Mouse (Mus musculus) stomach, postnatal 0 days (tissue): ENCODE measurements around the gene Slc26a6. TPM values are rescaled to one million over a fixed set of nuclear protein-coding genes. Genes with fewer than 3 reads are reported as not detected.
A peak's percentile ranks its signal among the peaks of the same experiment; 100 is the strongest.

ENCODE experiments used
- ATAC-seq: fragments of 200-750 bp; cut with Nextera tagmentation; 2 replicates; pipeline ENCODE4 v1.8.0; 2017; ENCODE audit not compliant: low FRiP score, low TSS enrichment
- DNase-seq: peaks from one replicate; pipeline ENCODE4 v3.0.0-alpha.2; 2016; ENCODE audit warnings: low spot score
- H3K27ac ChIP-seq: fragments of 300-500 bp; sonication (generic); replicated peaks from 2 replicates; pipeline ENCODE4 v1.5.1; 2014; ENCODE audit warnings: mild to moderate bottlenecking, control low read depth
- H3K27me3 ChIP-seq: fragments of 300-500 bp; sonication (generic); 2 replicates; pipeline ENCODE4 v1.6.1; 2014; ENCODE audit warnings: low read length; ENCODE audit not compliant: control insufficient read depth, insufficient read depth
- H3K36me3 ChIP-seq: fragments of 300-500 bp; sonication (generic); 2 replicates; pipeline ENCODE4 v1.6.1; 2014; ENCODE audit warnings: low read length, mixed read lengths; ENCODE audit not compliant: control insufficient read depth, insufficient read depth
- H3K4me1 ChIP-seq: fragments of 300-500 bp; sonication (generic); replicated peaks from 2 replicates; pipeline ENCODE4 v1.6.1; 2014; ENCODE audit warnings: antibody characterized with exemption; ENCODE audit not compliant: control insufficient read depth, insufficient read depth
- H3K4me2 ChIP-seq: fragments of 300-500 bp; sonication (generic); replicated peaks from 2 replicates; pipeline ENCODE4 v1.6.1; 2014; ENCODE audit warnings: low read depth, mild to moderate bottlenecking, control low read depth, moderate library complexity
- H3K4me3 ChIP-seq: fragments of 300-500 bp; sonication (generic); 2 replicates; pipeline ENCODE4 v1.5.1; 2014; ENCODE audit warnings: low read depth, low read length, control low read depth
- H3K9ac ChIP-seq: fragments of 300-500 bp; sonication (generic); 2 replicates; pipeline ENCODE4 v1.6.1; 2014; ENCODE audit warnings: mild to moderate bottlenecking, low read length, control low read depth, mixed read lengths
- H3K9me3 ChIP-seq: fragments of 300-500 bp; sonication (generic); 2 replicates; pipeline ENCODE4 v1.6.1; 2016; ENCODE audit warnings: low read length; ENCODE audit not compliant: control insufficient read depth
- CTCF ChIP-seq: IDR thresholded peaks from 2 replicates; pipeline ENCODE4 v1.5.1; 2016; ENCODE audit warnings: antibody characterized with exemption, low read depth, mild to moderate bottlenecking, moderate library complexity
- EP300 ChIP-seq: optimal IDR thresholded peaks from 2 replicates; pipeline ENCODE3; 2016; ENCODE audit warnings: antibody characterized with exemption
- WGBS: fragments of 180-500 bp; shearing (Covaris S2); extraction: QIAGEN DNeasy Blood & Tissue Kit; methylation state at CpG from one replicate; pipeline ENCODE4 v1.1.7; 2014; 5-methylcytosine and 5-hydroxymethylcytosine counted together
- polyA plus RNA-seq: library from polyadenylated mRNA; unstranded; fragments of >200 nt; fragmentation: Nextera tagmentation; extraction: Ambion mirVana; gene quantifications from 2 replicates; pipeline ENCODE4 v1.2.1, GENCODE M21; 2015

Gene Slc26a6
- polyA plus RNA-seq, 1 experiment from 2014 or later, result 8.2 TPM

GRCm38 (mm10) chr9:108848419-108848818 lies 4.7 kb upstream of the Slc26a6 start:
- no peaks in the 10 kb centered on the region for H3K27me3 ChIP-seq
- ATAC-seq, result no peak

GRCm38 (mm10) chr9:108853635-108854240 lies 655 bp downstream of the Slc26a6 start:
- Histone ChIP-seq H3K36me3 (no peaks in the 10 kb centered on the region), H3K27ac (peak overlapping the region; percentile 76), H3K4me2 (peak overlapping the region; percentile 65), H3K4me1 (peaks cover 5% of the 10 kb centered on the region; the same call in 1 of the 2 replicates), H3K4me3 (peak overlapping the region; percentile 53), H3K9ac (peak overlapping the region; percentile 57), H3K27me3 (no peaks in the 10 kb centered on the region), H3K9me3 (no peaks in the 10 kb centered on the region)
- TF ChIP-seq EP300 (no peak), CTCF (peak; percentile 79)
- peak; percentile 93 for ATAC-seq
- WGBS, result 3% methylated on average over 25 of the region's 25 CpGs
- DNase-seq, result peak; percentile 94

More at GRCm38 (mm10) chr9:108848419-108848818, 4.7 kb upstream of the Slc26a6 start:
- WGBS, result 57% methylated on average over 17 of the region's 17 CpGs
- H3K36me3 ChIP-seq, result no peaks in the 10 kb centered on the region
- no peaks in the 10 kb centered on the region for H3K9me3 ChIP-seq
- no peak overlapping the region for H3K4me3 ChIP-seq
- H3K4me2 ChIP-seq, result no peak overlapping the region
- H3K9ac ChIP-seq, result no peak overlapping the region
- TF ChIP-seq EP300 (no peak), CTCF (no peak)
- no peak for DNase-seq
- no peak overlapping the region for H3K27ac ChIP-seq
- peaks cover 3% of the 10 kb centered on the region; the same call in 1 of the 2 replicates for H3K4me1 ChIP-seq

GRCm38 (mm10) chr9:108854241-108854696 lies 1.2 kb downstream of the Slc26a6 start:
- H3K36me3 ChIP-seq, result no peaks in the 10 kb centered on the region
- no peaks in the 10 kb centered on the region for H3K9me3 ChIP-seq
- H3K27ac ChIP-seq, result peak overlapping the region; percentile 76
- H3K27me3 ChIP-seq, result no peaks in the 10 kb centered on the region
- peak overlapping the region; percentile 57 for H3K9ac ChIP-seq
- TF ChIP-seq EP300 (no peak), CTCF (no peak; the same call in 1 of the 2 replicates)
- WGBS, result under 1% methylated on average over 28 of the region's 28 CpGs
- peaks cover 5% of the 10 kb centered on the region; the same call in 1 of the 2 replicates for H3K4me1 ChIP-seq
- H3K4me2 ChIP-seq, result peak overlapping the region; percentile 65
- peak; percentile 79 for ATAC-seq
- peak; percentile 86 for DNase-seq
- H3K4me3 ChIP-seq, result peak overlapping the region; percentile 53

GRCm38 (mm10) chr9:108855335-108855734 lies 2.3 kb downstream of the Slc26a6 start:
- Histone ChIP-seq H3K9me3 (no peaks in the 10 kb centered on the region), H3K9ac (no peak overlapping the region), H3K4me3 (no peak overlapping the region), H3K36me3 (no peaks in the 10 kb centered on the region), H3K27ac (no peak overlapping the region), H3K4me2 (peak overlapping the region; percentile 65), H3K27me3 (no peaks in the 10 kb centered on the region), H3K4me1 (peaks cover 5% of the 10 kb centered on the region; the same call in 1 of the 2 replicates)
- 44% methylated on average over 5 of the region's 5 CpGs for WGBS
- no peak for TF ChIP-seq EP300
- TF ChIP-seq CTCF, result no peak
- ATAC-seq (no peak), DNase-seq (no peak)

GRCm38 (mm10) chr9:108858792-108859527 lies 5.9 kb downstream of the Slc26a6 start:
- ATAC-seq, result no peak
- no peak for TF ChIP-seq CTCF
- TF ChIP-seq EP300, result no peak
- H3K4me3 ChIP-seq, result no peak overlapping the region
- WGBS, result 72% methylated on average over 8 of the region's 8 CpGs
- no peak overlapping the region for H3K9ac ChIP-seq
- no peaks in the 10 kb centered on the region for H3K27me3 ChIP-seq
- no peak overlapping the region for H3K27ac ChIP-seq
- H3K4me2 ChIP-seq, result no peak overlapping the region
- H3K36me3 ChIP-seq, result peaks cover 4% of the 10 kb centered on the region; the same call in 1 of the 2 replicates
- no peak for DNase-seq
- H3K9me3 ChIP-seq, result no peaks in the 10 kb centered on the region
- H3K4me1 ChIP-seq, result no peaks in the 10 kb centered on the region

- H3K36me3 ChIP-seq, result no peaks in the 10 kb centered on the region
- 68% methylated on average over 6 of the region's 6 CpGs for WGBS
- H3K27me3 ChIP-seq, result no peaks in the 10 kb centered on the region
- TF ChIP-seq CTCF (no peak), EP300 (no peak)
- no peak overlapping the region for H3K9ac ChIP-seq
- DNase-seq (no peak), ATAC-seq (no peak)
- H3K4me1 ChIP-seq, result no peaks in the 10 kb centered on the region
- no peaks in the 10 kb centered on the region for H3K9me3 ChIP-seq
- H3K27ac ChIP-seq, result no peak overlapping the region
- no peak overlapping the region for H3K4me2 ChIP-seq
- no peak overlapping the region for H3K4me3 ChIP-seq
Measured at GRCm38 (mm10) chr9:108912308-108912707, 59.2 kb downstream of the Slc26a6 start.
